Mouse (Mus musculus) olfactory bulb, adult 2 months (tissue): Measurements from ENCODE around the gene Lgals7.

Experiments used
- CTCF ChIP-seq: fragments of 200-500 bp; IDR thresholded peaks from 2 replicates; pipeline ENCODE4 v1.5.1; 2012; ENCODE audit warnings: low read depth, mild to moderate bottlenecking, low read length, moderate library complexity; ENCODE audit not compliant: insufficient read depth
- POLR2A ChIP-seq: fragments of 200-500 bp; IDR thresholded peaks from 2 replicates; pipeline ENCODE4 v1.6.1; 2012; ENCODE audit warnings: mild to moderate bottlenecking, low read depth, low read length, moderate library complexity; ENCODE audit not compliant: insufficient read depth

- TF ChIP-seq POLR2A (no peak), CTCF (no peak)
These were observed 39.7 kb upstream of the Lgals7 start for GRCm38 (mm10) chr7:28823932-28824331.
